Mouse (Mus musculus) adrenal gland, adult 2 months (tissue): ENCODE measurements around the gene Thap4. TPM values are rescaled to one million over a fixed set of nuclear protein-coding genes. Genes with fewer than 3 reads are reported as not detected.
"Not testable (repeated sequence)": the region's sequence is repeated elsewhere in the genome, so short reads cannot be mapped to it uniquely, and the experiment has no call there.

ENCODE experiments used
- DNase-seq: peaks from one replicate; pipeline ENCODE4 v3.0.0; 2021
- long read RNA-seq: library from polyadenylated mRNA; stranded (forward); transcript quantifications from one replicate; pipeline ENCODE4 v2.0.0, GENCODE M21; 2021
- polyA plus RNA-seq: library from polyadenylated mRNA; depleted of rRNA; stranded (reverse); fragments of >200 nt; gene quantifications from 2 replicates; pipeline ENCODE4 v1.2.3, GENCODE M21; 2012; rRNA removed
- total RNA-seq, 2 experiments: library from RNA; stranded (reverse); gene quantifications; 2 replicates each; pipeline ENCODE4 v1.2.3; 2021

Thap4 gene
- total RNA-seq (10 to 100 TPM; 49.2 to 52.0 TPM), polyA plus RNA-seq (44.0 and 45.1 TPM in 2 replicates)
- long read RNA-seq, full-length matches to known transcripts, result 16 of 17 reads
- long read RNA-seq, partial matches to known transcripts, result 1 of 17 reads
- long read RNA-seq, other reads (novel, unspliced or antisense), result 0 of 17 reads

DNA sequence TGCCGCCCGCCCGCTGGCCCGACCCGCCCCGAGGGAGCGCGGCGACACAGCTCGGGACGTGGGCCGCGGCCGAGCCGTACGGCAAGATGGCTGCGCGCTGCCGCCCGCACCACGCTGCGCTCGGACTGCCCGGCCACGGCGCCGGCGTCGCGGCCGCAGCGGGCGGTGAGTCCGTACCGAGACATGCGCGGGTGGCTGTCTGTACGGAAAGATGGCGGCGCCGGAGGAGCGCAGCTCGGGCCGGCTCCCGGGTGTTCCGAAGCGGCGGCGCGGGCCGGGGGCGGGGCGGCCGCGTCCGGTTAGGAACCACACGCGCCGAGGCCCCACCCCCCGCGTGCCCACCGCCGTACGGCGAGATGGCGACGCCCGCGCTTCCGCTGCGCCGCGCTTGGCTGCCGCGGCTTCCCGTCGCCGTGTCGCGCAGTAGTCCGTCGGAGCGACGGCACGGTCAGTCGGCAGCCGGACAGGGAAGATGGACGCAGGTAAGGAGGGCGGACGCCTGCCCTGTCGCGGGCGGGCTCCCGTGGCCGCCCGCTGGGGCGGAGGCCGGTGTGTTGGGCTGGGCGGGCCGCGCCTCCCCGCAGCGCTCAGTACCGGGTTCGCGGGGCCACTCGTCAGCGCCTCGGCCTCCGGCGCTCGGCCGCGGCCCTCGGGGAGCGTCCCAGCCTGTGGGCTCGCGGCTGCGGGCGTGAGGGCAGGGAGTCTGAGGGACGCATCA, at the start of gene Thap4:
TSS of gene Thap4 (minus strand) at position 292 of the 718 bp plus-strand sequence.
- peak; percentile 97 for DNase-seq

GRCm38 (mm10) chr1:93803556-93804507, 49.2 kb upstream of the Thap4 start, which contains the start of gene Ing5:
Gene Ing5 (plus strand): TSS chr1:93803965.
- peak; percentile 99 for DNase-seq

GRCm38 (mm10) chr1:93802771-93803170, 48.1 kb upstream of the Thap4 start:
- DNase-seq, result no peak

GRCm38 (mm10) chr1:93801741-93802238, 47.1 kb upstream of the Thap4 start, which contains the start of gene Dtymk:
Gene Dtymk (minus strand): TSS chr1:93801934.
- peak; percentile 94 for DNase-seq

- DNase-seq, result no peak
These were observed 46.2 kb upstream of the Thap4 start for GRCm38 (mm10) chr1:93800670-93801503.

DNA sequence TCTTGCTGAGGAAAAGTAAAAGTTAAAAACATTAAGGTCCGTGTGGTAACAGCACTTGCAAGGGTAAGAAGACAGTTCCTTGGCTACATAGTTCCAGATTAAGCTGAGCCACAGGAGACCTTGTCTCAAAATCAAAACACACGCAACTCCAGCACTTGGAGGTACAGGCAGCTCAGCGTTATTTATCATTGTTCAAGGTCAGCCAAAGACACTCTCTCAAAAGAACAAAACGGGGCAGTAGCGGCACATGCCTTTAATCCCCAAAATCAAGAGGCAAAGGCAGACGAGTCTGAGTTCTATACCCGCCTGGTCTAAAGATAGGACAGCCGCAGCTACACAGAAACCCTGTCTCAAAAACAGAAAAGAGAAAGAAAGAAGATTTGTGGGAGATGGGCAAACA, 41.2 kb upstream of the Thap4 start:
- DNase-seq, result peak; percentile 65

GRCm38 (mm10) chr1:93794526-93794925, 39.9 kb upstream of the Thap4 start:
- DNase-seq, result peak; percentile 48

- no peak for DNase-seq
These were observed 32.2 kb upstream of the Thap4 start for GRCm38 (mm10) chr1:93786912-93787311.

- peak; percentile 32 for DNase-seq
These were observed 22.0 kb upstream of the Thap4 start for GRCm38 (mm10) chr1:93776686-93777085.

GRCm38 (mm10) chr1:93769901-93770300, 15.2 kb upstream of the Thap4 start:
- DNase-seq, result no peak

- no peak for DNase-seq
These were observed 12.9 kb upstream of the Thap4 start for GRCm38 (mm10) chr1:93767600-93767999.

DNA sequence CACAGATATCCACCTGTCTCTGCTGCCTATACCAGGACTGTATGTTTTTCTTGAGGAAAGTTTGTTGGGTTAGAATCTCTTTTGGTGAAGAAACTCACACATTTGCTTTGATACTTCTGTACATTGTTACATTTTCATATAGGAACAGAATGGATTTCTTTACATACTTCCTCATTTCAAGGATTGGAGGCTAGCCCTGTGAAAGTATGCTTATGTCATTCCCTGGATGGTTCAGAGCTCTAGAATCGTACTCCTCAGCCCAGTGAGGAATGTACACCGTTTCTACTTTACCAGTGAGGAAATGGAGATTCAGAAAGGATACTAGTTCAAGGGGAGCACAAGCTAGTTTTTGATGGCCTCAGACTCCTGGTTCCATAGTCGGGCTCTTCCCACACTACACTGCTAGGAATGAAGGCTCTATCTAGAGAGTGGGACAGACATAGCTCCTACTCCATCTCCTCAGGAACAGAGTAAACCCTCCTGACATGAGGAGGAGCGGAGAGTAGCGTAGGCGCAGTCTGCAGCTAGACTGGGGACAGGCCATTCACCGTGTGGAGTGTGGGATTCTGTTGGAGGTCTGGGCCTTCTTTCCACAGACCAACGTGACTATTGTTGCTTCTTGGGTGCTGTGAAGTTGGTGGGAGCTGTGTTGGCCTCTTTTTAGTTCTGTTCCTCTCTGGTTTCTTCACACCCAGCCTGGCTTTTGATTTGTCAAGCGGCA, 10.4 kb upstream of the Thap4 start:
- DNase-seq, result no peak

GRCm38 (mm10) chr1:93763531-93763930, 8.9 kb upstream of the Thap4 start:
- not testable (repeated sequence) for DNase-seq

DNA sequence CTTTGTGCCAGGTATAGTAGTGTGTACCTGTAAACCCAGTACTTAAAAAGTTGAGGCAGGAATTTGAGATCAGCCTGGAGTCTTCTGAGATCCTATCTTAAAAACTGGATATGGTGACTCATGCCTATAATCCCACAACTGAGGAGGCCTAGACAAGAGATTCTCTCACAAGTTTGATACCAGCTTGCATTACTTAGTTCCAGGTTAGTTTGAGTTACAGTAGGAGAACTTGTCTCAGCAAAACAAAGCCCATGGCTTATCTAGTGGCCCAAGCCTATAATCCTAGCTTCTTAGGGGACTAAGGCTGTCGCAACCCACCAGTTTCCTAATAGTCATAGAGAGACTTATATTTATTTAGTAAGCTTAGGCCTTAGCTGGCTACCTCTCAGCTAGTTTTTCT, 5.4 kb upstream of the Thap4 start:
- DNase-seq, result no peak

DNA sequence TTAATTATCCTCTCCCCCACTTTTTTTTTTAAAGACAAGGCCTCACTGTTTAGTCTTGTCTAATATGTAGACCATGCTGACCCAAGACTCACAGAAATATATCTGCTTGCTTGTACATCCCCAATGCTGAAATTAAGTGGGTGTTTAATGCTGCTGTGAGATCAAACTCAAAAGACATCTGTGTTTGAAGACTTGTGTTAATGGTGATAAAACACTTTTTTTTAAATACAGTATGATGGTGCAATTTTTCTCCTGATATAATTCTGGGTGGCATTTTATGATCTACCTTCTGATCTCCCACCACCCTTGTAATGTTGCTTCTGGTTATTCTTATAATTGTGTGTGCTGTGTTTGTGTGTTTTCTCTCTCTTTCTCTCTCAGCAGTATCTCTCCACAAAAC, 1.5 kb upstream of the Thap4 start:
- DNase-seq, result no peak

DNA sequence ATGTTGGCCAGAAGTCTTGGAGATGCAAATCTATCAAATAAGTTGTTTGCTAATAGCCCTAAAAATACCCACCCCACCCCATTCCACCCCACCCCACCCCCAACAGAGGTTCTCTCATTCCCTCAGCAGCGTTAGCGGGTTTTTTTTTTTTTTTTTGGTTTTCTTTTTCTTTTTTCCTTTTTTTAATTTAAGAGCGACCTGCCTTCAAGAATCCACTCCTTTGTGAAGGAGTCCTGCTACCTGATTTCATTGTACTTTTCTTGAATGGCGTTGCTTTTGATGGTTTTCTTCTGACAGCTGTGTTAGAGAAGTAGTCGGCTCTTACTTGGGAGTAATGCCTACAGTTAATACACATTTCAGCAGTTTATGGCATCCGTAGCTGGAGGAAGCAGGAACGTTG, 954 bp upstream of the Thap4 start:
- DNase-seq, result no peak

DNA sequence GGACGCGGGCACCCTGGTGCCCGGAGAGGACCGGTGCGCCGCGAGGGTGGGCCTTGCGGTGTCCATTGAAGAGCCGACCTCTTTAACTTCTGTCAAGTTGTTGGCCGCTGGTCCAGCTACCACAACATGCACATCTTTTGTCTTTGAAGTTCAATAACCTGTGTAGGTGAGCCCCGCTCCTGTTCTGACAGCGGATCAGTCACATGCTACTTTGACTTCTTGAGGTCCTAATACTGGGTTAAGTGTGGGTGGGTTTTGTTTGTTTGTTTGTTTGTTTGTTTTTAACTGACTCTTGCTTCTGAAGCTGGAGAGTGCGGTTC, 587 bp upstream of the Thap4 start:
- no peak for DNase-seq

DNA sequence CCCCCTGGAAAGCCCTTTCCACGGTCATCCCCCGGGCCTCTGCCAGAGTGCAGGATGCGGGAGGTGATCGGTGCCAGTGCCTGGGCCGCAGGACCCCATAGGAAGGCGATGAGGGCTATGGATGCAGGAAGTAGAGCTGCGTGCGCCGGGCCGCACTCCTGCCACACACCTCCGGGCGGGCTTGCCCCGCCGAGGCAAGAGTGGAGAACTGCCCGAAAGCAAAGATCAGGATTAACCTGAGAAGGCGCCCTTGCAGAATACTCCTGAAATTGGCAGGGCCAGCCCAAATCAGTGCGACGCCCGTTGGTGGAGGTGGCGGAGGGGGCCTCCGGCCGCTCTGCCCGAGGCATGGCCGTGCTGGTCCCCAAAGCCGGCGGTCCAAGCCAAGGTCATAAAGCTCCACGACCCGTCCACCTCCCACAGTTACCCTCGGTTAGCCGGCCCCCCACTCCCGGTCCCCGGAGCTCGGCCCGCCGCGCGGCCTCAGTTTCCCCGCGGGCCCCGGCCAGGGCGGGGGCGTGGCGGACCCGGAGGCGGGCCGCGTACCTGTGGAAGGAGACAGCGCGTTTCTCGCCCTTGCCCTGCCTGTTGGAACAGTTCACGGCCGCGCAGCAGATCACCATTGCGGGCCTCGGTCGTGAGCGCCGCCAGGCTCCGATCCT, 622 bp downstream of the Thap4 start:
- DNase-seq, result no peak

- DNase-seq, result no peak
These were observed 3.4 kb downstream of the Thap4 start, which contains the start of gene Atg4b for GRCm38 (mm10) chr1:93751290-93751689. Gene Atg4b (plus strand): TSS chr1:93751500.

DNA sequence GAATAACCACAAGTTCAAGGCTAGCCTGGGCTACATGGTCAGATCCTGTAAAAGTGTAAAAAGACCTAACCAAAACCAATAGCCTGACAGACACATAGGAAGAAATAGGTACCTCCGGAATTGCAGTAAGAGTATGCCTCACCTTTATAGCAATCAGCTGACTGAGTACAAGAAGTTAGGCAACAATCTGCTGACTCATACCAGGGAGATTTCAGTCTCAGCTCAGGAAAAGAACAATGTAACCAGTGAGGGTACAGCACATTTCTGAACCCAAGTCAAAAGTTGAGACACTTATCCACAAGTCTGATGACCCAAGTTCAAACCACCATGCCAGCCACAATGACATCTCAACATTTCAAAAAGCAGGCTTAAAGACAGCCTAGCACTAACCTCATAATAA, 6.1 kb downstream of the Thap4 start:
- DNase-seq, result no peak
